Mouse (Mus musculus) liver, embryonic 14.5 days (tissue): ENCODE data around the gene Ttyh2. TPM values are rescaled to one million over a fixed set of nuclear protein-coding genes. Genes with fewer than 3 reads are reported as not detected.

Experiments used
- ATAC-seq: fragments of 200-750 bp; cut with Nextera tagmentation; 2 replicates; pipeline ENCODE4 v1.8.0; 2017; ENCODE audit warnings: moderate number of reproducible peaks, mild to moderate bottlenecking, moderate library complexity; ENCODE audit not compliant: insufficient read depth
- DNase-seq, 3 experiments: peaks; one replicate each; pipeline ENCODE4 v3.0.0-alpha.2; 2012 to 2013; ENCODE audit warnings: low read depth in 3 of 3, low spot score in 3 of 3
- H3K27ac ChIP-seq: fragments of 300-500 bp; sonication (generic); 2 replicates; pipeline ENCODE4 v1.5.1; 2014; ENCODE audit warnings: moderate library complexity, mild to moderate bottlenecking, control low read depth, inconsistent platforms
- H3K27me3 ChIP-seq: fragments of 300-500 bp; sonication (generic); 2 replicates; pipeline ENCODE4 v1.6.1; 2014; ENCODE audit warnings: mild to moderate bottlenecking, low read length, moderate library complexity; ENCODE audit not compliant: control insufficient read depth, insufficient read depth
- H3K36me3 ChIP-seq: fragments of 300-500 bp; sonication (generic); replicated peaks from 2 replicates; pipeline ENCODE4 v1.6.1; 2014; ENCODE audit warnings: low read depth; ENCODE audit not compliant: control insufficient read depth, insufficient read depth
- H3K4me1 ChIP-seq, 2 experiments: fragments of 200-500 bp in 1 of 2; fragments of 300-500 bp in 1 of 2; sonication (generic) in 1 of 2; replicated peaks; 2 replicates each; pipeline ENCODE4 v1.6.1; 2012 to 2014; ENCODE audit warnings: antibody characterized with exemption in 1 of 2, inconsistent platforms in 1 of 2, low read length in 1 of 2; ENCODE audit not compliant: control insufficient read depth in 2 of 2, insufficient read depth in 2 of 2
- H3K4me2 ChIP-seq: fragments of 300-500 bp; sonication (generic); 2 replicates; pipeline ENCODE4 v1.6.1; 2014; ENCODE audit warnings: low read depth, mild to moderate bottlenecking, control low read depth, moderate library complexity
- H3K4me3 ChIP-seq, 2 experiments: fragments of 200-500 bp in 1 of 2; fragments of 300-500 bp in 1 of 2; sonication (generic) in 1 of 2; 2 replicates each; pipeline ENCODE4 v1.5.1; 2012 to 2014; ENCODE audit warnings: low read depth in 2 of 2, low read length in 2 of 2, mild to moderate bottlenecking in 2 of 2, control low read depth in 1 of 2, inconsistent platforms in 1 of 2, moderate library complexity in 1 of 2; ENCODE audit not compliant: insufficient read depth in 1 of 2
- H3K9ac ChIP-seq: fragments of 300-500 bp; sonication (generic); replicated peaks from 2 replicates; pipeline ENCODE4 v1.6.1; 2014; ENCODE audit warnings: mild to moderate bottlenecking, control low read depth, moderate library complexity
- H3K9me3 ChIP-seq: fragments of 300-500 bp; sonication (generic); 2 replicates; pipeline ENCODE4 v1.6.1; 2016; ENCODE audit warnings: low read length, mixed read lengths; ENCODE audit not compliant: control insufficient read depth
- CTCF ChIP-seq: IDR thresholded peaks from 2 replicates; pipeline ENCODE4 v1.5.1; 2016; ENCODE audit warnings: antibody characterized with exemption, low read depth, control low read depth
- EP300 ChIP-seq: IDR thresholded peaks from 2 replicates; pipeline ENCODE4 v1.6.1; 2016; ENCODE audit warnings: antibody characterized with exemption, low read depth
- WGBS: fragments of 180-500 bp; shearing (Covaris S2); extraction: QIAGEN DNeasy Blood & Tissue Kit; methylation state at CpG from one replicate; pipeline ENCODE4 v1.1.7; 2014; ENCODE audit not compliant: insufficient replicate concordance; 5-methylcytosine and 5-hydroxymethylcytosine counted together
- polyA plus RNA-seq, 2 experiments: library from polyadenylated mRNA; depleted of rRNA in 1 of 2; stranded (reverse) in 1 of 2; unstranded in 1 of 2; fragments of >200 nt; fragmentation: Nextera tagmentation in 1 of 2; extraction: Ambion mirVana in 1 of 2; gene quantifications; 2 replicates each; pipeline versions ENCODE4 v1.2.1 to v1.2.3; 2012 to 2014

The Ttyh2 gene
- polyA plus RNA-seq, 2 experiments = 2.7 to 6.5 TPM

GRCm38 (mm10) chr11:114676896-114677530 is 1.8 kb downstream of the Ttyh2 start:
- 48% methylated on average over 9 of the region's 9 CpGs for WGBS
- H3K4me3 ChIP-seq = no peak overlapping the region

GRCm38 (mm10) chr11:114679582-114679981 is 4.4 kb downstream of the Ttyh2 start:
- DNase-seq = no peak
- no peaks in the 10 kb centered on the region for H3K36me3 ChIP-seq
- ATAC-seq = no peak
- H3K4me3 ChIP-seq = no peak overlapping the region
- no peaks in the 10 kb centered on the region for H3K9me3 ChIP-seq
- WGBS = 26% methylated on average over 8 of the region's 8 CpGs
- no peak overlapping the region for H3K27ac ChIP-seq
- no peak overlapping the region for H3K9ac ChIP-seq
- H3K4me1 ChIP-seq = peaks cover 3 to 20% of the 10 kb centered on the region in 2 experiments; a peak in 3 of 4 replicates
- TF ChIP-seq CTCF (no peak), EP300 (no peak)
- H3K4me2 ChIP-seq = no peak overlapping the region
- H3K27me3 ChIP-seq = peaks cover 10% of the 10 kb centered on the region; the same call in 1 of the 2 replicates

More at GRCm38 (mm10) chr11:114676896-114677530, 1.8 kb downstream of the Ttyh2 start:
- Histone ChIP-seq H3K4me2 (peak overlapping the region; percentile 92; the same call in 1 of the 2 replicates), H3K4me1 (peaks cover 3 to 7% of the 10 kb centered on the region in 2 experiments; a peak in 3 of 4 replicates), H3K27ac (no peak overlapping the region), H3K27me3 (peaks cover 10% of the 10 kb centered on the region; the same call in 1 of the 2 replicates), H3K9me3 (no peaks in the 10 kb centered on the region), H3K9ac (no peak overlapping the region), H3K36me3 (peaks cover 11% of the 10 kb centered on the region)
- DNase-seq = no peak
- TF ChIP-seq CTCF (no peak), EP300 (no peak)
- no peak for ATAC-seq

GRCm38 (mm10) chr11:114680291-114680690 is 5.1 kb downstream of the Ttyh2 start:
- Histone ChIP-seq H3K27me3 (peaks cover 10% of the 10 kb centered on the region; the same call in 1 of the 2 replicates), H3K36me3 (no peaks in the 10 kb centered on the region), H3K9me3 (no peaks in the 10 kb centered on the region), H3K27ac (no peak overlapping the region), H3K9ac (no peak overlapping the region), H3K4me3 (no peak overlapping the region), H3K4me2 (no peak overlapping the region), H3K4me1 (peaks cover 0 to 21% of the 10 kb centered on the region in 2 experiments; a peak in 3 of 4 replicates)
- 59% methylated on average over 10 of the region's 10 CpGs for WGBS
- DNase-seq (no peak), ATAC-seq (no peak)
- TF ChIP-seq CTCF (no peak), EP300 (no peak)

DNA sequence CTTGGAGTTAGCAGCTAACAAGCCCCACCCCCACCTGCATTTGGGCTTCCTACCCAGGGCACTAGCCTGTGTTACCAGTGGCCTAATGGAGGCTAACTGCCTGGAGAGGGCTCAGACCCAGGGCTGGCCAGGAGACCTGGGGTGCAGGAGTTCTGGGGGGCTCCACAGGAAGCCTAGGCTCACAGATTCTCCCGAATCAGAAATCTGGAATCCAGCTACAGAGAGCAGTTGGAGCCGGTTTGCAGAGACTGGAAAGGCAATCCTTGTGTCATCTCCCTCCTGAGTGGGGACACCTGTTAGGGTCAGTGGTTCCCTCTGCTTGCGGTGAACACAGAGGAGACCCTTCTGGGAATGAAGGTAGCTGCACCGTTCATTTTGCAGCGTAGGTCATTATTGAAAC is 5.8 kb downstream of the Ttyh2 start:
- H3K4me2 ChIP-seq = no peak overlapping the region
- no peak overlapping the region for H3K4me3 ChIP-seq
- no peak for TF ChIP-seq CTCF
- no peak for TF ChIP-seq EP300
- peaks cover 0 to 26% of the 10 kb centered on the region in 2 experiments; a peak in 3 of 4 replicates for H3K4me1 ChIP-seq
- DNase-seq (no peak), ATAC-seq (no peak)
- H3K27ac ChIP-seq = no peak overlapping the region
- no peaks in the 10 kb centered on the region for H3K9me3 ChIP-seq
- H3K27me3 ChIP-seq = peaks cover 4% of the 10 kb centered on the region; the same call in 1 of the 2 replicates
- whole genome bisulfite sequencing = 66% methylated on average over 5 of the region's 5 CpGs
- no peak overlapping the region for H3K9ac ChIP-seq
- no peaks in the 10 kb centered on the region for H3K36me3 ChIP-seq

- WGBS = 71% methylated on average over 13 of the region's 13 CpGs
- TF ChIP-seq EP300 (no peak), CTCF (no peak)
- H3K27me3 ChIP-seq = no peaks in the 10 kb centered on the region
- H3K9ac ChIP-seq = no peak overlapping the region
- DNase-seq (no peak), ATAC-seq (no peak)
- H3K4me3 ChIP-seq = no peak overlapping the region
- no peaks in the 10 kb centered on the region for H3K9me3 ChIP-seq
- H3K36me3 ChIP-seq = no peaks in the 10 kb centered on the region
- no peak overlapping the region for H3K4me2 ChIP-seq
- H3K27ac ChIP-seq = no peak overlapping the region
- H3K4me1 ChIP-seq = peaks cover 0 to 24% of the 10 kb centered on the region in 2 experiments; a peak in 2 of 4 replicates
Observed at GRCm38 (mm10) chr11:114682321-114682900, 7.2 kb downstream of the Ttyh2 start.
